Mouse (Mus musculus) intestine, embryonic 16.5 days (tissue): ENCODE data around the gene Tmem81. TPM values are rescaled to one million over a fixed set of nuclear protein-coding genes. Genes with fewer than 3 reads are reported as not detected.
A peak's percentile ranks its signal among the peaks of the same experiment; 100 is the strongest.

Experiments
- ATAC-seq: fragments of 200-750 bp; cut with Nextera tagmentation; 2 replicates; pipeline ENCODE4 v1.8.0; 2017; ENCODE audit warnings: moderate TSS enrichment, moderate library complexity
- H3K27ac ChIP-seq: fragments of 300-500 bp; sonication (generic); 2 replicates; pipeline ENCODE4 v1.5.1; 2014; ENCODE audit warnings: mild to moderate bottlenecking, low read length
- H3K27me3 ChIP-seq: fragments of 300-500 bp; sonication (generic); replicated peaks from 2 replicates; pipeline ENCODE4 v1.6.1; 2014; ENCODE audit warnings: low read length, control low read depth, mixed read lengths; ENCODE audit not compliant: control insufficient read depth, insufficient read depth
- H3K36me3 ChIP-seq: fragments of 300-500 bp; sonication (generic); 2 replicates; pipeline ENCODE4 v1.6.1; 2014; ENCODE audit warnings: low read length, control low read depth; ENCODE audit not compliant: control insufficient read depth, insufficient read depth
- H3K4me1 ChIP-seq: fragments of 300-500 bp; sonication (generic); 2 replicates; pipeline ENCODE4 v1.6.1; 2014; ENCODE audit warnings: low read length, control low read depth, mixed read lengths; ENCODE audit not compliant: control insufficient read depth, insufficient read depth
- H3K4me2 ChIP-seq: fragments of 300-500 bp; sonication (generic); 2 replicates; pipeline ENCODE4 v1.6.1; 2014; ENCODE audit warnings: low read depth, low read length, control low read depth
- H3K4me3 ChIP-seq: fragments of 300-500 bp; sonication (generic); 2 replicates; pipeline ENCODE4 v1.5.1; 2014; ENCODE audit warnings: mild to moderate bottlenecking, low read length
- H3K9ac ChIP-seq: fragments of 300-500 bp; sonication (generic); 2 replicates; pipeline ENCODE4 v1.6.1; 2014; ENCODE audit warnings: low read depth, low read length
- H3K9me3 ChIP-seq: fragments of 300-500 bp; sonication (generic); 2 replicates; pipeline ENCODE4 v1.6.1; 2016; ENCODE audit warnings: low read length, control low read depth; ENCODE audit not compliant: control insufficient read depth
- WGBS: fragments of 180-500 bp; shearing (Covaris S2); extraction: QIAGEN DNeasy Blood & Tissue Kit; methylation state at CpG from one replicate; pipeline ENCODE4 v1.1.7; 2014; 5-methylcytosine and 5-hydroxymethylcytosine counted together
- polyA plus RNA-seq: library from polyadenylated mRNA; unstranded; fragments of >200 nt; fragmentation: Nextera tagmentation; extraction: Ambion mirVana; gene quantifications from 2 replicates; pipeline ENCODE4 v1.2.1, GENCODE M21; 2015

The Tmem81 gene
- polyA plus RNA-seq, 1 experiment from 2014 or later, result 1.4 TPM

DNA sequence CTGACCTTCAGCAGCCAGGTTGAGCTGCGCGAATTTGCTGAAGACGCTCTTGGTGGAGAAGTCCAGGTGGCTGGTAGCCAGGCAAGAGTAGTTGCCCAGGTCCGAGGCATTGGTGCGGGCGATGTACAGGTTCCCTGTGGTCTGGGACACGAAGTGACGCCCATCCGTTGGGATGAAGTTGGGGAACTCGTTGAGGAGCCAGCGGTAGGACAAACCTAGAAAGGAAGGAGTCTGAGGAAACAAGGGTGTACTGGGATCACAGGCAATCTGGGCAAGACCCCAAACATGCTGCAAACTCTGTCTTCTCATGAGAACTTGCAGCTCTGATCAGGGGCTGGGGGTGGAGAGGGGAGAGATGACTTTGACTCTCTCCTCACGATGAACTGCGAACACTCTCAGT, 22.0 kb downstream of the Tmem81 start:
- Histone ChIP-seq H3K36me3 (no peaks in the 10 kb centered on the region), H3K27ac (no peak overlapping the region), H3K4me1 (peaks cover 8% of the 10 kb centered on the region), H3K4me3 (no peak overlapping the region), H3K9ac (no peak overlapping the region), H3K4me2 (no peak overlapping the region), H3K27me3 (no peaks in the 10 kb centered on the region), H3K9me3 (no peaks in the 10 kb centered on the region)
- ATAC-seq, result no peak
- 90% methylated on average over 13 of the region's 13 CpGs for WGBS

DNA sequence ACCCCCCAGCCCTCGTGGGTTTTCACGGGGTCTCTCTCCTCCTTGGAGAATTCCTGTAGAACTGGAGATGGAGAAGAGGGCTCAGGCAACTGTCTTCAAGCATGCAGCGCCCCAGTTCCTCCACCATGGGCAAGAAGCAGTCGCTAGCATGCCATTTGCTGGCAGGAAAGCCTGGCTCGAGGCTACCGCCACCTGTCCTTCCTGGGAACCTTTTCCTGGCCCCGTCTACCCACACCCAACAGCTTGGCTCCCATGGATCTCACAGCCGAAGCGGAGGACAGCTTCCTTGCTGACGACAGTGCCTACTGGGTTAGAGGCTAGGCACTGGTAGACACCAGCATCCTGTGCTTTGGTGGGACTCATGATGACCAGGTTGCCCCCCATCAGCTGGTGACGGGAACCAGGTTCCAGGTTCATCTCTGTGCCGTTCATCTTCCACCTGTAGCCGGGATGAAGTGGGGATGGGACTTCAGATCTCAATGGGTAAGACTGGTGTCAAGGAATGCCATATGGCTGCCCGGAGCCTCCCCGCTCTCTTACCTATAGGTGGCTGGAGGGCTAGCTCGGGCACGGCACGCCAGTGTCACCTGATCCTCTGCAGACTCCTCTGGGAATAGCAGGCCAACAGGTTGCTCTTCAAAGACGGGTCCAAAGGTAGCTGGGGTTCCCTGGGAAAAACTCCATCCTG, 22.8 kb downstream of the Tmem81 start:
- Histone ChIP-seq H3K36me3 (no peaks in the 10 kb centered on the region), H3K4me2 (no peak overlapping the region), H3K9me3 (no peaks in the 10 kb centered on the region), H3K27ac (no peak overlapping the region), H3K9ac (no peak overlapping the region), H3K27me3 (no peaks in the 10 kb centered on the region), H3K4me3 (no peak overlapping the region), H3K4me1 (peaks cover 8% of the 10 kb centered on the region)
- WGBS, result 87% methylated on average over 19 of the region's 19 CpGs
- ATAC-seq, result no peak

DNA sequence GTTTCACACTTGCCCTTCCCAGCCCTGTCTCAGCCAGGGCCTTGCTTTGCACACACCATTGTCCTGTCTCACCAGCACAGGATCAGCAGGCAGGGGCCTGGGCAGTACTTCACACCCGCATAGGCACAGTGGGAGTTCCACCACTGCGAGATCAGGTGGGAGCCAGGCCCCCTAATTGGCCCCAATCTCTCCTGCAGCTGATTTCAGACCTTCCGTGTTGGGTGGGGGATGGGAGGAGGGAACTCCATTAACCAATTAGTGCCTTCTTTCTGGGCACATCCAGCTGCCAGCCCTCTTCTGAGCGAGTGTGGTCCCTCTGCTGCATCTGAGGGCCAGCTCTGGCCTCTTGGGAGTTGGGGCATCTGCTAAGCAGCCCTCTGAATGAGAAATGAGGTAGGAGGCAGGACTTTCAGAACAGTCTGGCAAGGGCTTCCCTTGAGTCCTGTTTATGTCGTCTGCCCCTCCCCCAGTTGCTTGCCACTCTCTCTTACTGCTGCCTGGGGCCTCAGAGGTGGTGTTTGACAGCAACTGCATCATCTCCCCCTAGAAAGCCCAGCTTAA, 24.7 kb downstream of the Tmem81 start:
- Histone ChIP-seq H3K36me3 (no peaks in the 10 kb centered on the region), H3K4me1 (peaks cover 8% of the 10 kb centered on the region), H3K27ac (no peak overlapping the region), H3K9me3 (no peaks in the 10 kb centered on the region), H3K4me3 (no peak overlapping the region), H3K27me3 (no peaks in the 10 kb centered on the region), H3K4me2 (no peak overlapping the region), H3K9ac (no peak overlapping the region)
- ATAC-seq, result 0 out of 2 replicates have a peak, but pooled peaks have one; percentile 14
- WGBS, result 12% methylated on average over 5 of the region's 5 CpGs

DNA sequence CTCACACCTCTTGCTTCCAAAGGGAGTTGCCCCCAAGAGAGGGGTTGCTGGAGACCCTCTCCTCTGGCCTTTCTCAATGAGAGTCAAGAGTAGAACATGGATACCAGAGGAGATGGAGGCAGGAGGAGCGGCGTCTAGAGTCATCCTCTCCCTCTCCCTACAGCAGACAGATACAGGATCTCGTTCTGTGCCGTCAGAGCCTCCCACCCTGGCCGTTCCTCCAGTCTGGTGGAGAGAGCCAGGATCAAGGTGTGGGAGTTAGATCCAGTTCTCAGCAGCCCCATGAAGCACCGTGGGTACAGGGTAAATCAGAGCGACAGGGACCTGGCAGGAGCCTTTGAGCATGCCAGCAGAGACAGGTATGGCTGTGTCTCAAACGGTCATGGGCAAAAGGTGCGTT, 26.5 kb downstream of the Tmem81 start:
- Histone ChIP-seq H3K27ac (no peak overlapping the region), H3K9ac (no peak overlapping the region), H3K9me3 (no peaks in the 10 kb centered on the region), H3K4me3 (no peak overlapping the region), H3K36me3 (no peaks in the 10 kb centered on the region), H3K4me2 (no peak overlapping the region), H3K4me1 (peaks cover 8% of the 10 kb centered on the region), H3K27me3 (no peaks in the 10 kb centered on the region)
- no peak for ATAC-seq
- 64% methylated on average over 9 of the region's 9 CpGs for WGBS

DNA sequence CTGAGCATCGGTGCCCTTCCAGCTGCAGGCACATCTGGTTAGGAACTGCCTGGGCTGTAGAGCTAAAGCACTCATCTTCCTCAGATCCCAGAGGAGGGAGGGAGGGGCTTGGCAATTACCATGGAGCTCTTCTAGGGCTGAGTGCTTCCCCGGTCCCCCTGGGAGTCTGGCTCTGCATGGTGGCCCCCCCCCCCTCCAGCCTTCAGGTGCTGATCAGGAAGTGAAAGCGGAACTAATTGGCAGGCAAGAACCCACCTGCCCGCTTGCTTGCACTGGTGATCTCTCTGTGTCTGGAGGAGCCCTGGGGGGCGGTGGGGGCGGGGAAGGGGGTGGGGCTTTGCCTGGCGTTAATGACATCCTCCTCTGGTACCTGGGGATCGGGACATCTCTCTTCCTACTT, 27.8 kb downstream of the Tmem81 start:
- Histone ChIP-seq H3K27ac (no peak overlapping the region), H3K4me3 (no peak overlapping the region), H3K36me3 (no peaks in the 10 kb centered on the region), H3K9ac (no peak overlapping the region), H3K27me3 (no peaks in the 10 kb centered on the region), H3K4me1 (peaks cover 8% of the 10 kb centered on the region), H3K4me2 (no peak overlapping the region), H3K9me3 (no peaks in the 10 kb centered on the region)
- ATAC-seq, result no peak
- WGBS, result 8% methylated on average over 8 of the region's 8 CpGs

DNA sequence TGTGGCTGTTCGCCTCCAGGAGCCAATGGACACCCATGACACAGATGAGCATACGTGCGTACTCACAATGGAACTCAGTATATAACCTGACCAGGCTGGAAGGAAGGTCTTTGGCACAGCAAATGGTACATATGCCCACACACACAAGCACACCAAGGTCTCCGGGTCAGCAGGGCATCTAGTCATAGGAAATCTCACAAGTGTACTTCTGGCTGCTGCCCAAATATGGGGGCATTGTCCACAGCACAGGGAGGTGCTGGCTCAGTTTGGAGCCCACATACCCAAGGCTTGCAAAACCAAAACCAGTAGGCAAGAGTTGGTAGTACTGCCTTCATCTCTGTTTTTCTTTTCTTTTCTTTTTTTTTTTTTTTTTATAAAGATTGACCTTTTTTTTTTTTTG, 29.5 kb downstream of the Tmem81 start:
- no peak overlapping the region for H3K27ac ChIP-seq
- no peak overlapping the region for H3K9ac ChIP-seq
- peaks cover 7% of the 10 kb centered on the region for H3K4me1 ChIP-seq
- no peaks in the 10 kb centered on the region for H3K27me3 ChIP-seq
- no peak for ATAC-seq
- H3K4me3 ChIP-seq, result no peak overlapping the region
- WGBS, result 89% methylated on average over 4 of the region's 4 CpGs
- H3K36me3 ChIP-seq, result no peaks in the 10 kb centered on the region
- H3K4me2 ChIP-seq, result no peak overlapping the region
- no peaks in the 10 kb centered on the region for H3K9me3 ChIP-seq

DNA sequence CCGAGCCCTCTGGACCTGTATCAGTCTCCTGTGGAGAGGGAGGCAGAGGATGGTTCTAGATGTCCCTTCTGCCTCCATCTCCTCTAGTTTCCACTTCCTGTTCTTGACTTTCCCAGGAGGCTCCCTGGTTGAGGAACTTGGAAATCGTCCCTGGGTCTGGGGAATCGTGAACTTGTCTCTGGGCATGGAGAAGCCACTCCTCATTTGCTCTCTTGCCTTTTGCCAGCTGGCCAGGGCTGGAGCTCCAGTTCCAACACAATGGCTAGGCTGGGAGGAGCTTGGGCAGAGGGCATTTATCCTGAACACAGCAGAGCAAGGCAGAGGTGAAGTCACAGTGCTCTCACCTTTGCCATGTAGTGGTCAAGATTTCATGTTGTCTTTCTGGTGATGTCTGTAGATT, 30.4 kb downstream of the Tmem81 start:
- no peak for ATAC-seq
- Histone ChIP-seq H3K9me3 (no peaks in the 10 kb centered on the region), H3K4me2 (no peak overlapping the region), H3K36me3 (no peaks in the 10 kb centered on the region), H3K27ac (no peak overlapping the region), H3K4me3 (no peak overlapping the region), H3K9ac (no peak overlapping the region), H3K27me3 (no peaks in the 10 kb centered on the region), H3K4me1 (peaks cover 6% of the 10 kb centered on the region)
- 78% methylated on average over 3 of the region's 3 CpGs for WGBS

DNA sequence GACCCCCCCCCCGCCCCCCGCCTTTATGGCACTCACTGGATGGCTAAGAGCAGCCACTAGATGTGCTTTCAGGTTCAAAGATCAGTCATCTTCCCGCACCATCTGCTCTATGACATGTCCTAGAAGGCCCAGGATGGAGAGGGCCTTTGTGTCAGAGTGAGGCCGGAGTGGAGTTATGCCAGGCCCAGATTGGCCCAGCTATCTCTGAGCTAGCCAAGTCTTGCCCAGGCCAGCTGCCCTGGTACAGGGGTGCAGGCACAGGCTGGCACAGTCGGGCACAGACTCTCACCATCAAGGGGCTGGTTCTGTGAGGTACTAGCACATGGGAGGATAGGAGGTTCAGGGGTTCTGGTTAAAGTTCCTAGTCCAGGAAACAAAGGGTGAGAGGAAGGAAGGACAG, 31.7 kb downstream of the Tmem81 start:
- Histone ChIP-seq H3K4me2 (no peak overlapping the region), H3K9me3 (no peaks in the 10 kb centered on the region), H3K4me1 (peaks cover 10% of the 10 kb centered on the region), H3K27ac (no peak overlapping the region), H3K27me3 (peaks cover 7% of the 10 kb centered on the region), H3K4me3 (no peak overlapping the region), H3K9ac (no peak overlapping the region), H3K36me3 (no peaks in the 10 kb centered on the region)
- ATAC-seq, result no peak
- WGBS, result 81% methylated on average over 5 of the region's 5 CpGs

DNA sequence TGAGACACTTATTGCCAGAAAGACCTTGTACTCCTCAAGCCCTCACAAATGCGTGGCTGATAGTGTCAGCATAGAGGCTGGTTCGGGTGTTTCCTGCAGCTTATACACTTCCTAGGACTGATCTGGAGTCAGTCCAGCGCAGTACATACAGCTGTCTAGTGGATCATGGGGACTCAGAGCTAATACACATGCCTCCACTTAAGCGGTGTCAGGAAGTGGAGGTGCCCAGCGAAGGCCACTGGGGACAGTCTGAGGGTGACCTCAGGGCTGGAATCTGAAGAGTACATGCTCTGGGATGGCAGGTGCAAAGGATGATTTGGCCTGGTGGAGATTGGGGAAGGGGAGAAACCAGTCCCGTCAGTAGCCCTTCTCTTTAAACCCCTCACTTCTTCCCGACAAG, 34.7 kb downstream of the Tmem81 start:
- H3K27me3 ChIP-seq, result peaks cover 17% of the 10 kb centered on the region
- WGBS, result 44% methylated on average over 7 of the region's 7 CpGs
- ATAC-seq, result peak; percentile 56

More for the DNA sequence above, 34.7 kb downstream of the Tmem81 start:
- Histone ChIP-seq H3K4me1 (peaks cover 14% of the 10 kb centered on the region), H3K27ac (no peak overlapping the region), H3K4me3 (no peak overlapping the region), H3K4me2 (0 out of 2 replicates have a peak overlapping the region, but pooled peaks have one; percentile 7), H3K36me3 (no peaks in the 10 kb centered on the region), H3K9ac (no peak overlapping the region), H3K9me3 (no peaks in the 10 kb centered on the region)
